Comparison of ENCODE assay signal across 22 mouse cellular contexts in the genomic region with DNA sequence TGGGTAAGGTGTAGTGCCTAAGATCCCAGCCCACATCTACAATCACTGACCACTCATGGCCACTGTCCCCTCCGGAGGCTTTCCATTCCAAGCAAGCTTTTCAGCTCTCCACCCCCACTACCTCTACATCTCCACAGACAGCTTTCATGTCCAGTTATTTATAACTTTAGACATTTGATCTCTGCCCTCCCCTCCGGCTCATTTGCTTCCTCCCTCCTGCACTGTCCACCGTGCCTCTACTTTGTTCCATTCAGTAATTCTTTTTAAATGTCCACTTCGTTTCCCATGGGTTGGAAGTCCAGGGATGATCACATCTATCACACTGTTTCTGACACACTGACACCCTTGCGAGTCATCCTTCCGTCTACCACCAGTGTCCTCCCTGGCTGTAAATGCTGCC. TPM values are rescaled to one million over a fixed set of nuclear protein-coding genes. Genes with fewer than 3 reads are reported as not detected.
DNase-seq lines count a peak whose midpoint lies in the region; ATAC-seq and TF ChIP-seq lines count a peak whose summit lies in the region.
"Had no signal": no experiment of that assay in that cellular context is flagged by ENCODE, and none has a peak within 500 bp of the region (broad histone marks: within the 10 kb centered on the region; RNA-seq: fewer than 3 reads in every experiment).

No protein-coding gene starts in this region.

- no peak overlapping the region for H3K4me2 ChIP-seq in kidney, embryonic 14.5 days (replicated peaks; ENCODE audit: low read depth, low read length)
- H3K4me2 ChIP-seq in liver, postnatal 0 days (ENCODE audit: low read depth, low read length) = peak overlapping the region; percentile 6; the same call in 1 of the 2 replicates
- H3K4me2 ChIP-seq in liver, embryonic 12.5 days = no peak overlapping the region
- H3K4me2 ChIP-seq: embryonic facial prominence, embryonic 12.5 days; forebrain, embryonic 15.5 days; heart, embryonic 15.5 days; hindbrain, embryonic 13.5 days had no signal

- ATAC-seq in kidney, embryonic 14.5 days (ENCODE audit: low FRiP score, low TSS enrichment) = no peak
- ATAC-seq in liver, postnatal 0 days = no peak
- ATAC-seq in liver, embryonic 12.5 days = no peak
- ATAC-seq: activated CD4-positive, CD25-positive, alpha-beta regulatory T cell, adult 4 months; CD4-positive, CD25-positive, alpha-beta regulatory T cell, adult 4 months; forebrain, embryonic 15.5 days; hindbrain, postnatal 0 days had no signal

- TF ChIP-seq POLR2A in bone marrow, adult 2 months (IDR thresholded peaks at IDR 0.05; ENCODE audit: borderline replicate concordance, control insufficient read depth, low read depth, low read length) = no peak

- peaks cover 4% of the 10 kb centered on the region for H3K36me3 ChIP-seq in kidney, embryonic 14.5 days (ENCODE audit: control insufficient read depth, insufficient read depth, low read length)
- H3K36me3 ChIP-seq in liver, postnatal 0 days (replicated peaks; ENCODE audit: insufficient read depth, low read length) = peaks cover 8% of the 10 kb centered on the region; the same call in 1 of the 2 replicates
- peaks cover 11% of the 10 kb centered on the region for H3K36me3 ChIP-seq in liver, embryonic 12.5 days
- peaks cover under 1% of the 10 kb centered on the region; the same call in 1 of the 2 replicates for H3K36me3 ChIP-seq in macrophage (ENCODE audit: inconsistent target)

- 17% methylated on average over 6 of the region's 6 CpGs for WGBS in kidney, embryonic 14.5 days
- 62% methylated on average over 6 of the region's 6 CpGs for WGBS in liver, postnatal 0 days (ENCODE audit: insufficient replicate concordance)
- 49% methylated on average over 6 of the region's 6 CpGs for WGBS in liver, embryonic 12.5 days (ENCODE audit: insufficient replicate concordance)
- 51% methylated on average over 6 of the region's 6 CpGs for WGBS in bone marrow, adult 2 months
- 67% methylated on average over 6 of the region's 6 CpGs for WGBS in macrophage (ENCODE audit: missing documents)

- H3K4me1 ChIP-seq in kidney, embryonic 14.5 days (ENCODE audit: control insufficient read depth, insufficient read depth, low read length) = peaks cover 40% of the 10 kb centered on the region
- H3K4me1 ChIP-seq in liver, postnatal 0 days (ENCODE audit: insufficient read depth) = peaks cover 33% of the 10 kb centered on the region
- H3K4me1 ChIP-seq in liver, embryonic 12.5 days = peaks cover 82% of the 10 kb centered on the region
- H3K4me1 ChIP-seq in bone marrow, adult 2 months (ENCODE audit: control insufficient read depth, insufficient read depth, low read length) = peaks cover 3% of the 10 kb centered on the region

- no peaks in the 10 kb centered on the region for H3K9me3 ChIP-seq in kidney, embryonic 14.5 days (ENCODE audit: control insufficient read depth, low read length)
- H3K9me3 ChIP-seq in liver, postnatal 0 days (ENCODE audit: low read length) = no peaks in the 10 kb centered on the region
- no peaks in the 10 kb centered on the region for H3K9me3 ChIP-seq in liver, embryonic 12.5 days (replicated peaks)
- H3K9me3 ChIP-seq: embryonic facial prominence, embryonic 12.5 days; forebrain, embryonic 15.5 days; G1E; heart, embryonic 10.5 days; heart, embryonic 15.5 days; hindbrain, embryonic 13.5 days had no signal

- H3K27ac ChIP-seq in kidney, embryonic 14.5 days (ENCODE audit: low read depth, low read length) = 0 out of 2 replicates have a peak overlapping the region, but pooled peaks have one; percentile 2
- H3K27ac ChIP-seq in liver, postnatal 0 days (ENCODE audit: low read depth) = no peak overlapping the region
- H3K27ac ChIP-seq in liver, embryonic 12.5 days = no peak overlapping the region
- no peak overlapping the region for H3K27ac ChIP-seq in bone marrow, adult 2 months (ENCODE audit: control insufficient read depth, insufficient read depth, low read depth, low read length, poor library complexity)
- peak overlapping the region; percentile 85 for H3K27ac ChIP-seq in macrophage
- H3K27ac ChIP-seq: embryonic facial prominence, embryonic 12.5 days; forebrain, embryonic 15.5 days; heart, embryonic 10.5 days; heart, embryonic 15.5 days; hindbrain, embryonic 13.5 days; hindbrain, postnatal 0 days had no signal

- H3K4me3 ChIP-seq in kidney, embryonic 14.5 days (ENCODE audit: low read length) = no peak overlapping the region
- no peak overlapping the region for H3K4me3 ChIP-seq in liver, postnatal 0 days (ENCODE audit: low read depth, low read length)
- H3K4me3 ChIP-seq in liver, embryonic 12.5 days = no peak overlapping the region
- H3K4me3 ChIP-seq in bone marrow, adult 2 months (replicated peaks; ENCODE audit: control insufficient read depth, low read depth, low read length) = peak overlapping the region; percentile 10
- no peak overlapping the region for H3K4me3 ChIP-seq in macrophage (ENCODE audit: inconsistent target)
- H3K4me3 ChIP-seq: embryonic facial prominence, embryonic 12.5 days; forebrain, embryonic 15.5 days; heart, embryonic 10.5 days; heart, embryonic 15.5 days; hindbrain, embryonic 13.5 days had no signal

- H3K79me2 ChIP-seq in macrophage (ENCODE audit: inconsistent target) = peaks cover 36% of the 10 kb centered on the region

- no peak for TF ChIP-seq CTCF in liver, postnatal 0 days (IDR thresholded peaks at IDR 0.05; ENCODE audit: low read depth)
- TF ChIP-seq CTCF in bone marrow, adult 2 months (IDR thresholded peaks at IDR 0.05; ENCODE audit: control insufficient read depth, insufficient read depth, low read length) = no peak

- TF ChIP-seq EP300 in liver, postnatal 0 days (IDR thresholded peaks at IDR 0.05; ENCODE audit: low read depth) = no peak

- no peaks in the 10 kb centered on the region for H3K27me3 ChIP-seq in kidney, embryonic 14.5 days (ENCODE audit: control insufficient read depth, insufficient read depth, low read length)
- no peaks in the 10 kb centered on the region for H3K27me3 ChIP-seq in liver, postnatal 0 days (ENCODE audit: insufficient read depth, low read length)
- no peaks in the 10 kb centered on the region for H3K27me3 ChIP-seq in liver, embryonic 12.5 days (replicated peaks)
- H3K27me3 ChIP-seq: embryonic facial prominence, embryonic 12.5 days; forebrain, embryonic 15.5 days; heart, embryonic 15.5 days had no signal

- no peak overlapping the region for H3K9ac ChIP-seq in kidney, embryonic 14.5 days (ENCODE audit: low read depth, low read length)
- H3K9ac ChIP-seq in liver, postnatal 0 days (replicated peaks) = no peak overlapping the region
- H3K9ac ChIP-seq in liver, embryonic 12.5 days = no peak overlapping the region
- H3K9ac ChIP-seq: embryonic facial prominence, embryonic 12.5 days; forebrain, embryonic 15.5 days; heart, embryonic 15.5 days; hindbrain, embryonic 13.5 days had no signal

- DNase-seq in kidney, adult 11 months = no peak
- DNase-seq in liver, postnatal 0 days = no peak
- DNase-seq in frontal cortex, postnatal 14 days (ENCODE audit: low spot score in 2 of 2) = no peak
- no peak for DNase-seq in layer of hippocampus, adult 18-20 months (ENCODE audit: low spot score in 2 of 2)
- DNase-seq: adrenal gland, postnatal 14 days; B cell, adult 2 months; cerebellum, adult 8-10 months; cerebellum, postnatal 25 days; gastrocnemius, postnatal 36 days had no signal

RNA-seq across cellular contexts. Expression of a gene that starts 2.3 kb away (rescaled TPM):
- polyA plus RNA-seq in kidney, embryonic 14.5 days (2014; fragmentation: Nextera tagmentation; extraction: Ambion mirVana) = 111 and 152 TPM in 2 replicates
- polyA plus RNA-seq in liver, postnatal 0 days (2015; fragmentation: Nextera tagmentation; extraction: Ambion mirVana) = 112 and 119 TPM in 2 replicates
- 77.5 and 89.3 TPM in 2 replicates for polyA plus RNA-seq in liver, embryonic 12.5 days (2016; fragmentation: Nextera tagmentation; extraction: Ambion mirVana)
- 39.6 and 72.1 TPM in 2 replicates for polyA plus RNA-seq in bone marrow, adult 2 months (2011; ENCODE audit: insufficient read depth, insufficient read length, low replicate concordance, missing spikeins)
- 10 to 100 TPM in 15 of 26 experiments, 1 to 10 TPM in 11; 1.4 to 30.9 (median 12.0) TPM for total RNA-seq in macrophage (2018; cell fraction: chromatin; rRNA removed)
- total RNA-seq in macrophage (2018; cell fraction: cytosol; rRNA removed) = 10 to 100 TPM; 10.6 to 30.8 (median 20.6) TPM
- total RNA-seq in macrophage (2018; cell fraction: nucleus; rRNA removed) = 10 to 100 TPM in 19 of 26 experiments, 1 to 10 TPM in 7; 4.3 to 40.2 (median 16.6) TPM
- 11.3 to 32.4 TPM (median 28.0 TPM) in 3 replicates for polyA plus RNA-seq in macrophage (2018)
- total RNA-seq in layer of hippocampus, adult 18-20 months (2021) = 10 to 100 TPM; 73.7 to 82.6 TPM

RNA-seq across cellular contexts. Expression of a gene that starts 2.5 kb away (rescaled TPM):
- polyA plus RNA-seq in kidney, embryonic 14.5 days (2014; fragmentation: Nextera tagmentation; extraction: Ambion mirVana) = 5.8 and 12.0 TPM in 2 replicates
- polyA plus RNA-seq in liver, postnatal 0 days (2015; fragmentation: Nextera tagmentation; extraction: Ambion mirVana) = 3.6 and 4.4 TPM in 2 replicates
- polyA plus RNA-seq in liver, embryonic 12.5 days (2016; fragmentation: Nextera tagmentation; extraction: Ambion mirVana) = 4.4 and 5.1 TPM in 2 replicates
- polyA plus RNA-seq in bone marrow, adult 2 months (2011; ENCODE audit: insufficient read depth, insufficient read length, low replicate concordance, missing spikeins) = 4.5 and 8.3 TPM in 2 replicates
- 10 to 100 TPM in 9 of 26 experiments, 1 to 10 TPM in 14, under 1 TPM in 3; 0.49 to 25.6 (median 5.3) TPM for total RNA-seq in macrophage (2018; cell fraction: chromatin; rRNA removed)
- 10 to 100 TPM in 19 of 26 experiments, 1 to 10 TPM in 7; 4.6 to 21.4 (median 13.4) TPM for total RNA-seq in macrophage (2018; cell fraction: cytosol; rRNA removed)
- total RNA-seq in macrophage (2018; cell fraction: nucleus; rRNA removed) = 10 to 100 TPM in 11 of 26 experiments, 1 to 10 TPM in 15; 1.1 to 22.2 (median 7.9) TPM
- 9.1 to 15.2 TPM (median 13.1 TPM) in 3 replicates for polyA plus RNA-seq in macrophage (2018)
- 10 to 100 TPM; 28.7 to 33.4 TPM for total RNA-seq in layer of hippocampus, adult 18-20 months (2021)

RNA-seq across cellular contexts. Expression of a gene that starts 11.2 kb away (rescaled TPM):
- 59.6 and 83.7 TPM in 2 replicates for polyA plus RNA-seq in kidney, embryonic 14.5 days (2014; fragmentation: Nextera tagmentation; extraction: Ambion mirVana)
- polyA plus RNA-seq in liver, postnatal 0 days (2015; fragmentation: Nextera tagmentation; extraction: Ambion mirVana) = 14.9 and 17.3 TPM in 2 replicates
- polyA plus RNA-seq in liver, embryonic 12.5 days (2016; fragmentation: Nextera tagmentation; extraction: Ambion mirVana) = 34.0 and 38.9 TPM in 2 replicates
- 41.4 and 50.9 TPM in 2 replicates for polyA plus RNA-seq in bone marrow, adult 2 months (2011; ENCODE audit: insufficient read depth, insufficient read length, low replicate concordance, missing spikeins)
- 1,000 to 10,000 TPM in 25 of 26 experiments, 100 to 1,000 TPM in 1; 894 to 1,522 (median 1,261) TPM for total RNA-seq in macrophage (2018; cell fraction: chromatin; rRNA removed)
- total RNA-seq in macrophage (2018; cell fraction: cytosol; rRNA removed) = 10 to 100 TPM; 25.2 to 92.6 (median 37.1) TPM
- total RNA-seq in macrophage (2018; cell fraction: nucleus; rRNA removed) = 100 to 1,000 TPM; 403 to 894 (median 696) TPM
- polyA plus RNA-seq in macrophage (2018) = 32.4 to 63.2 TPM (median 55.1 TPM) in 3 replicates
- 100 to 1,000 TPM in 1 of 2 experiments, 10 to 100 TPM in 1; 98.6 to 100 TPM for total RNA-seq in layer of hippocampus, adult 18-20 months (2021)

RNA-seq across cellular contexts. Expression of a gene that starts 51.3 kb away (rescaled TPM):
- 8.0 and 9.8 TPM in 2 replicates for polyA plus RNA-seq in kidney, embryonic 14.5 days (2014; fragmentation: Nextera tagmentation; extraction: Ambion mirVana)
- polyA plus RNA-seq in liver, postnatal 0 days (2015; fragmentation: Nextera tagmentation; extraction: Ambion mirVana) = 0.68 and 1.5 TPM in 2 replicates
- polyA plus RNA-seq in liver, embryonic 12.5 days (2016; fragmentation: Nextera tagmentation; extraction: Ambion mirVana) = 1.9 and 2.6 TPM in 2 replicates
- polyA plus RNA-seq in bone marrow, adult 2 months (2011; ENCODE audit: insufficient read depth, insufficient read length, low replicate concordance, missing spikeins) = 2.0 and 3.0 TPM in 2 replicates
- 1 to 10 TPM in 10 of 26 experiments, under 1 TPM in 13, not detected in 3; 0.20 to 4.3 (median 0.96) TPM for total RNA-seq in macrophage (2018; cell fraction: chromatin; rRNA removed)
- under 1 TPM in 23 of 26 experiments, not detected in 3; 0.03 to 0.88 (median 0.25) TPM for total RNA-seq in macrophage (2018; cell fraction: cytosol; rRNA removed)
- total RNA-seq in macrophage (2018; cell fraction: nucleus; rRNA removed) = 1 to 10 TPM in 10 of 26 experiments, under 1 TPM in 13, not detected in 3; 0.12 to 5.6 (median 0.84) TPM
- polyA plus RNA-seq in macrophage (2018) = 0.21 to 0.58 TPM (median 0.36 TPM) in 3 replicates
- total RNA-seq in layer of hippocampus, adult 18-20 months (2021) = 100 to 1,000 TPM in 1 of 2 experiments, 10 to 100 TPM in 1; 98.6 to 102 TPM
- polyA plus RNA-seq: activated CD4-positive, CD25-positive, alpha-beta regulatory T cell, adult 4 months had no signal

Comparison
In these comparisons a context has a peak if more than half of its experiments do, and no peak if none do; other contexts are left out.
1. H3K27ac ChIP-seq: peak in kidney, embryonic 14.5 days (single experiment) and macrophage (single experiment); none in liver, postnatal 0 days (single experiment), liver, embryonic 12.5 days (single experiment) and bone marrow, adult 2 months (single experiment).